Mouse (Mus musculus) spleen, adult 10 weeks (tissue): ENCODE data around the gene Mpdu1. TPM values are rescaled to one million over a fixed set of nuclear protein-coding genes. Genes with fewer than 3 reads are reported as not detected.

Experiments used
- polyA plus RNA-seq: library from polyadenylated mRNA; stranded (reverse); fragments of 350-450 nt; fragmentation: Illumina TruSeq; extraction: RNeasy Lipid Tissue Mini Kit (QIAGEN cat#74804); gene quantifications from one replicate; pipeline ENCODE4 v1.2.3, GENCODE M21; 2015; ENCODE audit warnings: low replicate concordance; ENCODE audit not compliant: insufficient read depth

The Mpdu1 gene
- 58.3 TPM for polyA plus RNA-seq

GRCm38 (mm10) chr11:69662213-69662966 is at the start of gene Mpdu1:
TSS of gene Mpdu1 (minus strand) at chr11:69662642.

GRCm38 (mm10) chr11:69695361-69696181 is 33.1 kb upstream of the Mpdu1 start, which contains the start of the genes Tnfsf12 and Tnfsfm13:
TSS of gene Tnfsf12 (minus strand) at chr11:69695849.
TSS of gene Tnfsfm13 (minus strand) at chr11:69696098.

GRCm38 (mm10) chr11:69685526-69686148 is 23.2 kb upstream of the Mpdu1 start, which contains the start of gene Tnfsf13:
TSS of gene Tnfsf13 (minus strand) at chr11:69685784.

GRCm38 (mm10) chr11:69681314-69682208 is 19.1 kb upstream of the Mpdu1 start, which contains the start of gene Senp3:
TSS of gene Senp3 (minus strand) at chr11:69682084.

GRCm38 (mm10) chr11:69672211-69672706 is 9.8 kb upstream of the Mpdu1 start, which contains the start of gene Eif4a1:
TSS of gene Eif4a1 (minus strand) at chr11:69672423.

GRCm38 (mm10) chr11:69665961-69666664 is 3.7 kb upstream of the Mpdu1 start, which contains the start of gene Cd68:
TSS of gene Cd68 (minus strand) at chr11:69666153.

GRCm38 (mm10) chr11:69655264-69656064 is 7.0 kb downstream of the Mpdu1 start, which contains the start of gene Sox15:
TSS of gene Sox15 (plus strand) at chr11:69655314.

GRCm38 (mm10) chr11:69632284-69633089 is 30.0 kb downstream of the Mpdu1 start, which contains the start of gene Fxr2:
TSS of gene Fxr2 (plus strand) at chr11:69632990.

GRCm38 (mm10) chr11:69621571-69622268 is 40.7 kb downstream of the Mpdu1 start, which contains the start of gene Sat2:
TSS of gene Sat2 (plus strand) at chr11:69622024.

GRCm38 (mm10) chr11:69617805-69618204 is 44.6 kb downstream of the Mpdu1 start, which contains the start of gene Shbg:
TSS of gene Shbg (minus strand) at chr11:69617905.

Other genes starting within 250 kb of the Mpdu1 start
- 8.9 TPM for gene Kdm6b, start 249.0 kb downstream of the Mpdu1 start, polyA plus RNA-seq
- 0.51 TPM for gene Dnah2, start 113.5 kb downstream of the Mpdu1 start, polyA plus RNA-seq
- gene Efnb3, start 102.4 kb downstream of the Mpdu1 start, polyA plus RNA-seq: 0.88 TPM
- gene Wrap53, start 82.4 kb downstream of the Mpdu1 start, polyA plus RNA-seq: 7.7 TPM
- 99.7 TPM for gene Trp53, start 82.3 kb downstream of the Mpdu1 start, polyA plus RNA-seq
- gene Atp1b2, start 56.7 kb downstream of the Mpdu1 start, polyA plus RNA-seq: 15.0 TPM
- gene Shbg, start 44.7 kb downstream of the Mpdu1 start, polyA plus RNA-seq: not detected
- gene Sat2, start 40.6 kb downstream of the Mpdu1 start, polyA plus RNA-seq: 3.1 TPM
- gene Fxr2, start 29.7 kb downstream of the Mpdu1 start, polyA plus RNA-seq: 49.8 TPM
- not detected for gene Sox15, start 7.3 kb downstream of the Mpdu1 start, polyA plus RNA-seq
- gene Cd68, start 3.5 kb upstream of the Mpdu1 start, polyA plus RNA-seq: 75.0 TPM
- 820 TPM for gene Eif4a1, start 9.8 kb upstream of the Mpdu1 start, polyA plus RNA-seq
- 194 TPM for gene Senp3, start 19.4 kb upstream of the Mpdu1 start, polyA plus RNA-seq
- gene Tnfsf13, start 23.1 kb upstream of the Mpdu1 start, polyA plus RNA-seq: 17.3 TPM
- 12.0 TPM for gene Tnfsf12, start 33.2 kb upstream of the Mpdu1 start, polyA plus RNA-seq
- 7.2 TPM for gene Tnfsfm13, start 33.5 kb upstream of the Mpdu1 start, polyA plus RNA-seq
- gene Polr2a, start 96.0 kb upstream of the Mpdu1 start, polyA plus RNA-seq: 121 TPM
- gene Slc35g3, start 99.3 kb upstream of the Mpdu1 start, polyA plus RNA-seq: not detected
- gene Zbtb4, start 103.3 kb upstream of the Mpdu1 start, polyA plus RNA-seq: 27.8 TPM
- 10.8 TPM for gene Chrnb1, start 133.3 kb upstream of the Mpdu1 start, polyA plus RNA-seq
- gene Fgf11, start 139.2 kb upstream of the Mpdu1 start, polyA plus RNA-seq: 2.2 TPM
- not detected for gene Tmem102, start 143.0 kb upstream of the Mpdu1 start, polyA plus RNA-seq
- not detected for gene Gm39566, start 152.7 kb upstream of the Mpdu1 start, polyA plus RNA-seq
- not detected for gene Spem2, start 155.8 kb upstream of the Mpdu1 start, polyA plus RNA-seq
- not detected for gene Spem1, start 159.5 kb upstream of the Mpdu1 start, polyA plus RNA-seq
- 4.4 TPM for gene Nlgn2, start 175.1 kb upstream of the Mpdu1 start, polyA plus RNA-seq
- 87.3 TPM for gene Tmem256, start 175.9 kb upstream of the Mpdu1 start, polyA plus RNA-seq
- 11.9 TPM for gene Plscr3, start 183.7 kb upstream of the Mpdu1 start, polyA plus RNA-seq
- gene Tnk1, start 196.1 kb upstream of the Mpdu1 start, polyA plus RNA-seq: 0.26 TPM
- not detected for gene Tmem95, start 215.4 kb upstream of the Mpdu1 start, polyA plus RNA-seq
- gene Kctd11, start 218.8 kb upstream of the Mpdu1 start, polyA plus RNA-seq: 4.5 TPM
- 190 TPM for gene Acap1, start 232.9 kb upstream of the Mpdu1 start, polyA plus RNA-seq
- gene 2810408A11Rik, start 238.3 kb upstream of the Mpdu1 start, polyA plus RNA-seq: 3.1 TPM
- gene Neurl4, start 238.4 kb upstream of the Mpdu1 start, polyA plus RNA-seq: 19.6 TPM